Mouse (Mus musculus): ENCODE results near the gene Mmp14. TPM values are rescaled to one million over a fixed set of nuclear protein-coding genes. Genes with fewer than 3 reads are reported as not detected.
A peak's percentile ranks its signal among the peaks of the same experiment; 100 is the strongest.

Gene Mmp14
- 127 and 129 TPM in 2 replicates for polyA plus RNA-seq (2016; fragmentation: Nextera tagmentation; extraction: Ambion mirVana)

DNA sequence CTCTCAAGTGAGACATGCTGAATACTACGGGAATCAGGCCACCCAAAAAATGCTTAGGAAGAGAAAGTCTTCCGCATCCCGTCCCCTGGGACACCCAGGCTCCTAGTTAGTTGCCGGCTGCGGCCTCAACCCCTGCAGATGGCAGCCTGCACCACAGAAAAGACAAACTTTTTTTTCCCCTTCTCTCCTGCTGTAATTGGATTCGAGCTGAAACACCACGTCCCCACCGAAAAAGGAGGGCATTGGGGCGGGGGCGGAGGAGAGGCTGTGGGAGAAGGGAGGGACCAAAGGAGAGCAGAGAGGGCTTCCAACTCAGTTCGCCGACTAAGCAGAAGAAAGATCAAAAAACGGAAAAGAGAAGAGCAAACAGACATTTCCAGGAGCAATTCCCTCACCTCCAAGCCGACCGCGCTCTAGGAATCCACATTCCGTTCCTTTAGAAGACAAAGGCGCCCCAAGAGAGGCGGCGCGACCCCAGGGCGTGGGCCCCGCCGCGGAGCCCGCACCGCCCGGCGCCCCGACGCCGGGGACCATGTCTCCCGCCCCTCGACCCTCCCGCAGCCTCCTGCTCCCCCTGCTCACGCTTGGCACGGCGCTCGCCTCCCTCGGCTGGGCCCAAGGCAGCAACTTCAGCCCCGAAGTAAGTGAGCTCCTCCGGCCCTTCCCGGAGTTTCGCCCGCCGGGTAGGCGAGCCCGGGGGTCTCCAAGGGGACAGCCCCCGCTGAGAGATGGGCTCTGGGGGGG is at the start of gene Mmp14:
Gene Mmp14 (plus strand): TSS at position 279 of the 744 bp plus-strand sequence.
- Histone ChIP-seq H3K9ac (peak within 1 kb of the TSS; percentile 98), H3K36me3 (peaks cover 32% of the 10 kb centered on the region), H3K27me3 (replicated peaks) (no peaks in the 10 kb centered on the region), H3K4me1 (replicated peaks) (peaks cover 65% of the 10 kb centered on the region), H3K4me2 (peak within 1 kb of the TSS; percentile 82), H3K27ac (ENCODE audit: poor library complexity, severe bottlenecking) (peak within 1 kb of the TSS; percentile 94), H3K4me3 (peak within 1 kb of the TSS; percentile 88), H3K9me3 (replicated peaks) (no peaks in the 10 kb centered on the region)
- WGBS: under 1% methylated on average over 49 of the region's 49 CpGs
- ATAC-seq (ENCODE audit: insufficient number of reproducible peaks, low FRiP score): peak; percentile 48

DNA sequence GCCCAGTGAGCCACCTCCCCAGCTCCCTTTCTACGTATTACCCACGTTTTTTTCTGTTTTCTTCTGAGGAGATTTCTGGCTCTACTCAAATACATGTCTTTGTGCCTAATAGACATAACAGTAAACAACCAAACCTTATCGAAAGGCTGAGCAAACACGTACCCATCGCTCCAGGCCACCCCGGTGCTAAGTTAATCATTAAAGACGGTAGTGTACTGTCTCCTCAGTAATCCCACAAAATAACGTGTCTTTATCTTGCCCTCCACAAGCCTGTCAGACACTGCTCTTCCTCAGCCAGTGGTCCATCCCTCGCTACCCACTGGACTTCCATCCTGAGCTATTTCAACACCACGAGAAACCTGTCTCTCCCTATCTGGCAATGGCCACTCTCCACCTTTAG is 49.6 kb upstream of the Mmp14 start:
- no peak overlapping the region for H3K4me3 ChIP-seq
- WGBS: 78% methylated on average over 10 of the region's 10 CpGs
- no peaks in the 10 kb centered on the region for H3K36me3 ChIP-seq
- peaks cover 10% of the 10 kb centered on the region for H3K4me1 ChIP-seq (replicated peaks)
- H3K4me2 ChIP-seq: no peak overlapping the region
- H3K9me3 ChIP-seq (replicated peaks): no peaks in the 10 kb centered on the region
- H3K27ac ChIP-seq (ENCODE audit: poor library complexity, severe bottlenecking): no peak overlapping the region
- H3K27me3 ChIP-seq (replicated peaks): no peaks in the 10 kb centered on the region
- no peak for ATAC-seq (ENCODE audit: insufficient number of reproducible peaks, low FRiP score)
- no peak overlapping the region for H3K9ac ChIP-seq

DNA sequence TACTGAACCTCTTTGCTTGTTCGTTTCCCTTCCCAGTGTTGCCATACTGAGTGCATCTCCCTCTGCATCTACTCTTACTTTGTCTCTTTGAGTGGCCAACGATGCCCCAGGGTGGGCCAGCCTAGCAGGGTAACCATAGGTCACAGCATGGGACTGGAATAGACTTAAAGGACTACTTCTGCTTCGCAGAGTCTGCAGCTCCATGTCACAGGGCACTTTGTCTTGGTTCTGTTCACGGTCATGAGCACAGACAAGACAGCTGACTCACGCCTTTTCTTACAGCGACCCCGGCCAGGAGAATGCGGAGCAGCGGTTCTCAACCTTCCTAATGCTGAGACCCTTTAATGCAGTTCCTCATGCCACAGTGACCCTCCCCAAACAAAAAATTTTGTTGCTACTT is 48.8 kb upstream of the Mmp14 start:
- no peak overlapping the region for H3K4me3 ChIP-seq
- H3K9ac ChIP-seq: no peak overlapping the region
- ATAC-seq (ENCODE audit: insufficient number of reproducible peaks, low FRiP score): no peak
- no peak overlapping the region for H3K27ac ChIP-seq (ENCODE audit: poor library complexity, severe bottlenecking)
- 81% methylated on average over 9 of the region's 9 CpGs for WGBS
- no peaks in the 10 kb centered on the region for H3K27me3 ChIP-seq (replicated peaks)
- no peaks in the 10 kb centered on the region for H3K9me3 ChIP-seq (replicated peaks)
- peaks cover 10% of the 10 kb centered on the region for H3K4me1 ChIP-seq (replicated peaks)
- H3K4me2 ChIP-seq: no peak overlapping the region
- no peaks in the 10 kb centered on the region for H3K36me3 ChIP-seq

DNA sequence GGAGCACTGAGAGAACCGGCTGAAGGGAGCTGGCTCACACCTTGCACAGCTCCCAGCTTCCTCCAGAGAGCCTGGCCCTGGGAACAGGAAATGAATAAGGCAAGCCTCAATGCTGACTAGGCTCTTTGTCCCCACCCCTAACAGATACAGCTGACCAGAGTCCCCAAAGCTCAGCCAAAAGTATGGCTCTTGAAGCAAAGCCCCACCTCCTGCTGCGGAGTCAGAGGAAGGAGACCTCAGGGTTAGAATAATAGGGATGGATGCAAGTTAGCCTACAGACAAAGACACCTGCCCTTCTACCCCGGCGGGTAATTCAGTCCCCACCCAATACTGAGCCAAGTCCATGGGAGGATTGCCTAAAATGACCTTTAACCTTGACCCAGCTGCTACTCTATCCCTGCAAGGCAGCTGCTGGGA is 48.0 kb upstream of the Mmp14 start:
- ATAC-seq (ENCODE audit: insufficient number of reproducible peaks, low FRiP score): peak; percentile 65; the same call in 1 of the 2 replicates
- Histone ChIP-seq H3K36me3 (no peaks in the 10 kb centered on the region), H3K27me3 (replicated peaks) (no peaks in the 10 kb centered on the region), H3K4me3 (no peak overlapping the region), H3K4me1 (replicated peaks) (peaks cover 10% of the 10 kb centered on the region), H3K27ac (ENCODE audit: poor library complexity, severe bottlenecking) (no peak overlapping the region), H3K4me2 (no peak overlapping the region), H3K9ac (no peak overlapping the region), H3K9me3 (replicated peaks) (no peaks in the 10 kb centered on the region)
- WGBS: 45% methylated on average over 4 of the region's 4 CpGs

DNA sequence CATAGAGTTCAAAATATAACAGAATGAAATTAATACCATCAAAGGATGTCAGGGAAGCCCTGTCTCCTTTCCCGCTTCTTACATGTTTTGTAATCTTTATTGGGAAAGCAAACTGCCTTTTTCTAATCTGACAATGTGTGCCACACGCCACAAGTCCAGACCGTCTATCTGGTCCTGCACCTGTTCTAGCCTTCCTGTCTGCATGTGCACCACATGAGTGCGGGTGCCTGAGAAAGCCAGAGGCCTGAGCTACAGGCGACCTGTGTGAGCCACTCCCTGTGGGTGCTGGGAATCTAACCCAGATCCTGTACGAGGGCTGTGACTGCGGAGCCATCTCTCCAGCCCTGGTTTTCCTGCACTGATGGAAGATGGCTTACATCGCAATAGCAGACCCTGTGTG is 47.0 kb upstream of the Mmp14 start:
- Histone ChIP-seq H3K27me3 (replicated peaks) (no peaks in the 10 kb centered on the region), H3K36me3 (no peaks in the 10 kb centered on the region), H3K9ac (no peak overlapping the region), H3K9me3 (replicated peaks) (no peaks in the 10 kb centered on the region), H3K4me2 (no peak overlapping the region), H3K27ac (ENCODE audit: poor library complexity, severe bottlenecking) (no peak overlapping the region), H3K4me1 (replicated peaks) (peaks cover 10% of the 10 kb centered on the region), H3K4me3 (no peak overlapping the region)
- 78% methylated on average over 8 of the region's 8 CpGs for WGBS
- no peak for ATAC-seq (ENCODE audit: insufficient number of reproducible peaks, low FRiP score)

DNA sequence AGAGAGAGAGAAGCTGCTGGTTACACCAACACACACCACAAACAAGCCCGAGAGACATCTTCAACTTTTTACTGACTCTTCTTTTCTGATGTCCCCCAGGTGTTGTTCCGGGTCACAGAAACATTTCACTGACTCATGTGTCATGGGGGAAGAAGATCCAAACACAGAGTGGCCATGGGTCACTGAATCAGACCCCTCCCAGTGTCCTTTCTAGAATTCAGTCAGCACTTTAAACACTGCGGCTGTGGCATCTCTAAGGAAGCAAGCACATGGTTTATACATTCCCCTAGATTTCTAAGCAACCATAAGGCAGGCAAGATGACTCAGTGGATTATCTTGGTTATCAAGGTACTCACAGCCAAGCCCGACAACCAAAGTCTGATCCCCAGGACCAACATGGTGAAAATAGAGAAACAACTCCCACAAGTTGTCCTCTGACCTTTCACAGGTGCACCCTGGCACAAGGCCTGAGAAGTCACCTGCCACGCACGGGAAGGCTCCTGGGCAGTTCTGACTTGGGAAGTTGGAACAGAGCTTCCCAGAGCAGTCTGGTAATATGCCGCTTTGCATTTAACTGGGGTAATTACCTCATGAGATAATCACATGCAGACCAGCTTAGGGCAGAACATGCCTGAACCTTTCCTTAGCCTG is 45.3 kb upstream of the Mmp14 start:
- no peaks in the 10 kb centered on the region for H3K36me3 ChIP-seq
- H3K9me3 ChIP-seq (replicated peaks): no peaks in the 10 kb centered on the region
- WGBS: 78% methylated on average over 7 of the region's 7 CpGs

DNA sequence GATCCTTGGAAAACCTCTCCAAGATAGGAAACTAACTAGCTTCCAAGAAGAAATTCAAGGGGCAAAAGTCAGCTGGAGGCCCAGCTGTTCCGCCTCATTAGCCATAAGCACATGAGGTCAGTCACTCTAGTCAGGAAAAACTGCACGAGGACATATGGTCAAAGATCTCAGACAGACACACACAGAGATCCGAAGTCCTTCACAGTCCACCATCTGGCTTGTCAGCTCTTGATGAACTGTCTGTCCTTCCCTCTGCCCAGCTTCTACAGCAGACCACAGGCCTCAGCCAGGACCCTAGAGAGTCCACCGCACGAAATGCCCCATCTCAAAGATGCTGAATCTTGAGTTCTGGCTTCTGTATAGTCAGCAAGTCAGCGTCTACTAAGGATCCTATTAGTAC is 43.9 kb upstream of the Mmp14 start:
- H3K27me3 ChIP-seq (replicated peaks): no peaks in the 10 kb centered on the region
- no peak overlapping the region for H3K9ac ChIP-seq
- peaks cover 10% of the 10 kb centered on the region for H3K4me1 ChIP-seq (replicated peaks)
- no peak for ATAC-seq (ENCODE audit: insufficient number of reproducible peaks, low FRiP score)
- H3K4me2 ChIP-seq: no peak overlapping the region
- WGBS: 75% methylated on average over 6 of the region's 6 CpGs
- no peaks in the 10 kb centered on the region for H3K9me3 ChIP-seq (replicated peaks)
- H3K4me3 ChIP-seq: no peak overlapping the region
- no peak overlapping the region for H3K27ac ChIP-seq (ENCODE audit: poor library complexity, severe bottlenecking)
- H3K36me3 ChIP-seq: no peaks in the 10 kb centered on the region

More for the DNA sequence above, 45.3 kb upstream of the Mmp14 start:
- no peak for ATAC-seq (ENCODE audit: insufficient number of reproducible peaks, low FRiP score)
- Histone ChIP-seq H3K9ac (no peak overlapping the region), H3K4me2 (no peak overlapping the region), H3K27ac (ENCODE audit: poor library complexity, severe bottlenecking) (no peak overlapping the region), H3K4me3 (no peak overlapping the region), H3K4me1 (replicated peaks) (peaks cover 10% of the 10 kb centered on the region), H3K27me3 (replicated peaks) (no peaks in the 10 kb centered on the region)

DNA sequence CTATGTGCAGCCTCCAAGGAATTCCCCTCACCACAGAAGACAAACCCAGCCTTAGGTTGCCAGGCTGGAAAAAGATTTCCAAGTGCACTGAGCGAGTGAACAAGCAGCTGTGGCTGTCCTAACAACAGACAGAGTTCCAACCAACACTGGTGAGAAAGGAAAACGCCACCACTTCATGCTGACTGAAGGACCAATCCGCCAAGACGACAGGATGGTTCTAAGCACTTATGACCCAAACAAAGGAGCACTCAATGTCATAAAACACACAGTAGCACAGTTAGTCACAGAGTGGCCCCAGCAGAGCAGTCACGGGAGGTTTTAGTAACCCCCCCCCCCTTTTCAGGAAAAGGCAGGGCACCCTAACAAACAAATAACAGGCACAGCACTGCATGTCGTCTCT is 40.6 kb upstream of the Mmp14 start:
- Histone ChIP-seq H3K9ac (no peak overlapping the region), H3K4me3 (no peak overlapping the region), H3K4me2 (no peak overlapping the region), H3K36me3 (no peaks in the 10 kb centered on the region), H3K27me3 (replicated peaks) (no peaks in the 10 kb centered on the region), H3K9me3 (replicated peaks) (no peaks in the 10 kb centered on the region), H3K27ac (ENCODE audit: poor library complexity, severe bottlenecking) (no peak overlapping the region), H3K4me1 (replicated peaks) (no peaks in the 10 kb centered on the region)
- ATAC-seq (ENCODE audit: insufficient number of reproducible peaks, low FRiP score): no peak
- 67% methylated on average over 6 of the region's 6 CpGs for WGBS

DNA sequence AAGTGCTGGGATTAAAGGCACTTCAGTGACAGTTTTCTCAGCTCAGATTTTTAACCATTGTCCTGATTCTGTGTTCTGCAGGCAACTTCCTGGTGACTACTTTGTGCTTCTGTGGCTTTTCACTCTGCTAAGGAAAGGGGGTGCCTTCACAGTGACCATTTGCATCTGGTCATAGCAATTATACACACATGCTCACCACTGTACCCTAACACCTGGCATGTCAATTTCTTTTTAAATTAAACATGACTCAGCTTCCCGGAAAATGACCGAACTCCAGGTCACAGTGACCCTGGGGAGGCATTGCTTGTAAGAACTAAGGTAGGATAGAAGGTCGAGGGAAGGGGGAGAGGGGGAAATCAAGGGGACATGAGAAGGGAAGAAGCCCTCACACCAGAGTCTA is 37.6 kb upstream of the Mmp14 start:
- WGBS: 68% methylated on average over 3 of the region's 3 CpGs
- Histone ChIP-seq H3K4me2 (no peak overlapping the region), H3K27ac (ENCODE audit: poor library complexity, severe bottlenecking) (no peak overlapping the region), H3K9ac (no peak overlapping the region), H3K4me1 (replicated peaks) (no peaks in the 10 kb centered on the region), H3K36me3 (no peaks in the 10 kb centered on the region), H3K27me3 (replicated peaks) (no peaks in the 10 kb centered on the region), H3K9me3 (replicated peaks) (no peaks in the 10 kb centered on the region), H3K4me3 (no peak overlapping the region)
- ATAC-seq (ENCODE audit: insufficient number of reproducible peaks, low FRiP score): no peak

DNA sequence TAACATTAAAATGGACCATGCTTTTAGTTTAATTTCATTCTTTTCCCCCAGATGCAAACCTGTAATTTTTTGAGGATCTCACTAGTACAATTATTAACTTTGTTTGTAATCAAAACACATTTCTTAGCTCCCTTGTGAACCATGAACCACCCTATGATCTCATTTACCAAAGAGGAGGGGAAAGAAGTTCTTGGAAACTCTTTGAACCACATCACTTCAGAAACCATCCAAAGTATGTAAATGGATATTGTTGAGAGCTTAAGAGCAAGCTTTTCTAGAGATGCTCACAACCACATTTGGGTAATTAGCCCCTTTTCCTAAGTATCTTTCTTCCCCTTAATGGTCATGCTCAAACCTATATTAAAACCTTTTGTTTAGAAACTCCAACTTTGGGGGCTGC is 37.1 kb upstream of the Mmp14 start:
- Histone ChIP-seq H3K4me1 (replicated peaks) (no peaks in the 10 kb centered on the region), H3K27ac (ENCODE audit: poor library complexity, severe bottlenecking) (no peak overlapping the region), H3K9me3 (replicated peaks) (no peaks in the 10 kb centered on the region), H3K9ac (no peak overlapping the region), H3K4me3 (no peak overlapping the region), H3K4me2 (no peak overlapping the region), H3K36me3 (no peaks in the 10 kb centered on the region), H3K27me3 (replicated peaks) (no peaks in the 10 kb centered on the region)
- no peak for ATAC-seq (ENCODE audit: insufficient number of reproducible peaks, low FRiP score)

DNA sequence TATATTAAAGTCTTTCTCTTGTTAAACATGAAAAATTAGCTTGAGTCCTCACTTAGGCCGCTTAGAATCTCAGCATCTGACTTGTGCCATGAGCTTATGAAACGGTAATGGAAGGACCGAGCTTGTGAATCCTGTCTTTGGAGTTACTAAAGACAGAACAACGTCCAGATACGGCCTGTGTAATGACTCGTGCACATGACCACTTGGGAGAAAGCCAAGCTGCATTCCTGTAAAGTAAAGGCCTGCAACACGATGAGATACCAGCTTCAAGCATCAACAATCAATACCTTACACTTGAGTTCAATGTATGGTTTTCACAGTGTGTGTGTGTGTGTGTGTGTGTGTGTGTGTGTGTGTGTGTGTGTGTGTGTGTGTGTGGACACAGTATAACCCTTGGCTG is 34.7 kb upstream of the Mmp14 start:
- H3K36me3 ChIP-seq: no peaks in the 10 kb centered on the region
- no peaks in the 10 kb centered on the region for H3K9me3 ChIP-seq (replicated peaks)
- WGBS: 55% methylated on average over 7 of the region's 7 CpGs
- H3K4me3 ChIP-seq: no peak overlapping the region
- H3K9ac ChIP-seq: no peak overlapping the region
- no peak for ATAC-seq (ENCODE audit: insufficient number of reproducible peaks, low FRiP score)
- H3K27ac ChIP-seq (ENCODE audit: poor library complexity, severe bottlenecking): no peak overlapping the region
- H3K4me2 ChIP-seq: no peak overlapping the region
- H3K27me3 ChIP-seq (replicated peaks): no peaks in the 10 kb centered on the region
- no peaks in the 10 kb centered on the region for H3K4me1 ChIP-seq (replicated peaks)

Data from heart, embryonic 12.5 days (tissue).